Mouse (Mus musculus): ENCODE results near the gene Alox5.
A peak's percentile ranks its signal among the peaks of the same experiment; 100 is the strongest.

Alox5 gene

DNA sequence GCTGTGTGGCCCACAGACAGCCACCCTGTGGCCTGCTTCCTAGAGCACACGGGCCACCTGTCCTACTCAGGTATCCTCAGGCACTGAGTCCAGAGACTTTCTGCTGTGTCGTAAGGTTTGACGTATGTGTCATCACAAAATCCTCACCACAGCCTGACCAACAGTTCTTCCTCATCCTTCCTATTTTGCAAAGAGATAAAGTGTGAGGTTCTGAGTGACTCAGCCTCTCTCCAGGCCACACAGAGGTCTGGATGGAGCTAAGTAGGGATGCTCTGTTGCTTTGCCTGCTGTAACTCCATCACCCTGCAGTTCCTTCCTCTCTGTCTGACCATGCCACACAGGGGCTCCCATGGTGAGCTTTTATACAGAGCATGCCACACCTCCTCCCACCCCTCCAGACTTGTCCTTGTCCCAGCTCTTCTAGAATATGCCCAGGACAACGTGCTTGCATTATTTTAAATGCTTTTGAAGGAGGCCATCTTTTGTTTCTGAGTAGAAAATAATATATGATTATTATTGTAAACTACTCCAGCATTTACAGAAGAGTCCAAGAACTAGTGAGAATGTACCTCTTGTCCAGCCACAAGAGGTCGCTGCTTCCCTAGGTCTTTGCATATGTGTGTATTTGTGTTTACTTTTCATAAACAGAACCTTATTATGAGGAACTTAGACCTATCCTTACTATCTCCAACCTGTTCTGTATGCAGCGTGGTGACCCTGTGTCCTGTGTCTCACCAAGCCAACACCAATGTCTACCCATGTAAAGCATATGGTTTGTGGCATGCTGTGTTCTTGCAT lies 43.3 kb downstream of the Alox5 start:
- peak; percentile 27 for DNase-seq (ENCODE audit: low read depth, low spot score)

DNA sequence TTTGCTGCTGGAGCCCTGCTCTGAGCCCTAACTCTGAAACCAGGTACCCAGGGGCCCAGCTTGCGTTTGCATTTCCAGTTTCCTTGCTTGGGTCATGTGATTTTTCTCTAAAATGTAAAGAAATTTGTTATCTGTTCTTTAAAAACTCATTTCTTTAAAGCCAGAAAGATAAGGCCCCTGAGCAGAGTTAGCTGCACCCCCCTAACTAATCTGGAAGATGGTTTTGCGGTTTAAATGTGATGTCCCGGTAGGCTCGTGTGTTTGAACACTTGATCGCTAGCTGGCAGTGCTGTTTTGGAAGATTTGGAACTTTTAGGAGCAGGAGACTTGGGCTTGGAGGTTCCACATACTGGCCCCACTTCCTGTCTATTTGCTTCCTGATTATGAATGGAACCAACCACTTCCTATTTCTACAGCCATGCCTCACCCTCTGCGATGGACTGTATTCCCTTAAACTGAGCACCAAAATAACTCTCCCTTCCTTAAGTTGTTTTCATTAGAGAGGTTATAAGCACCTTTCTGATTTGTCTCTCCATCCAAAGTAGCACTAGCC lies 44.9 kb downstream of the Alox5 start:
- no peak for DNase-seq (ENCODE audit: low read depth, low spot score)

DNA sequence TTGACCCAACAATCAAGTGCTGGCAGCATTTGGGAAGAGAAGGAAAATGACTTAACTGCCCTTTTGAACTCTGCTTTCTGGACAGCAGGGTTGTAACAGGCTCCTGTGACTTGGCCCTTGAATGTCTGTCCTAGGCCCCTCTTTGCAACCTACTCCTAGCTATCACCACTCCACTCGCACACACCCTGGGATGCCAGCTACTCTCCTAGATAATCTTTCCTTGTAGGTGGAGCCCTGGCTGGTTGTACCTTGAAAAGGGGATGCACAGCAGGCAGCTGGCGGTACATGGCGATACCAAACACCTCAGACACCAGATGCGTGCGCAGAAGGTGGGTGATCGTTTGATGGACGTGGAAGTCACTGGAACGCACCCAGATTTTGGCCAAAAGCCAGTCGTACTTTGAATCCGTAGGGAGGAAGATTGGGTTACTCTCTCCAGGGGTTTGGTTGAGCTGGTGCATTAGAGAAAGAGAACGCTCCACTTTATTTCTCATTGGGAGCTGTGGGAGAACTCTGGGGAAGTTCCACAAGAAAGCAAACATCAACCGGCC lies 45.8 kb downstream of the Alox5 start:
- no peak for DNase-seq (ENCODE audit: low read depth, low spot score)

DNA sequence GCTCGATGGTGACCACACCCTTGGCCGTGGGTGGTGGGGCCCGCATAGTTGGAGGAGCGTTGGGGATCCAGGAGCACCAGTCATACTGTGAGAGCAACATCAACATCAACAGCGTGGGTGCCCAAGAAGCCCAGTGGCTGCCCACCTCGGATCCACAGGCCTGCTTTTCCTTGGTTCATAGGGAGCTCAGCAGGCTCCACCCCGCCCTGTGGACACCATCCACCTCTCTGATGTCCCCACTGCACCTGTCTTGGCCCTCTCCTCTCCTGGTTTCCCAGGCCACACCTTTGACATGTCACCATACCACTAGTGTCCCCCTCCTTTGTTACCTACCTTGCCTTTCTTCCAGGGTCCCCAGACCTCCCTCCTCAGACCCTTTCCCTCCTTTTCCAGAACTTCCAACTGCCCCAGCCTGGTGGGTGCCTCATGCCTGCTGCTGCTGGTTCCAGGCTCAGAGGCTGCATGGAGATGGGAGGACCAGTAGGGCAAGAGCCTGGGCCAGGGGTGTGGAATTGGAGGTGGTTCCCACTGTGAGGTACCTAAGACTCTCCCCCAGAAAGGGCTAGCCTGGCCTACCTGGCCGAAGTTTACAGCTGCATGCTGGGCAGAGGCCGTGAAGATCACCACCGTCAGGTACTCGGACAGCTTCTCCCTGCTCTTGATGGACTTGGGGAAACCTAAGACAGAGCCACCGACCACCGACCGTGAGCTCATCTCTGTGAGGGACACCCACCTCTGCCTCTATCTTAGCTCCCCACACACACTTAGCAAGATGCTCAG lies 48.2 kb downstream of the Alox5 start:
- DNase-seq (ENCODE audit: low read depth, low spot score), result no peak

DNA sequence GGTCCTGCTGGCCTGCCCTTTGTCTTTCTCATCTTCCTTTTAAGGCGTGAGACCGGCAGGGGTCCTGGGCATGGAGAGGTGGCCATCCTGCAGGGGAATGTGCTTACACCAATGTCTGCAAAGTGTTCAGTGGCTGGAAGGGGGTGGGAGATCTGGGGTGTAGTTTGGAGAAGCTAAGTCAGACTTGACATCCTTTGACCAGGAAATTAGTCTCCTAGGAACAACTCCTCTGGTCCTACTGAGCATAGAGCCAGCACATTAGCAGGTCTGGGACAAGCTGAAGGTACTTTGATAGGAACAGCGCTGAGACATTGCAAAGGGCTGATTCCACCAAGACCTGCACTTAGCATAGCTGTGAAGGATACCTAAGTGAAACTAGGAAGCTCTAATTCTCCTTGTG lies 49.3 kb downstream of the Alox5 start:
- no peak for DNase-seq (ENCODE audit: low read depth, low spot score)

DNA sequence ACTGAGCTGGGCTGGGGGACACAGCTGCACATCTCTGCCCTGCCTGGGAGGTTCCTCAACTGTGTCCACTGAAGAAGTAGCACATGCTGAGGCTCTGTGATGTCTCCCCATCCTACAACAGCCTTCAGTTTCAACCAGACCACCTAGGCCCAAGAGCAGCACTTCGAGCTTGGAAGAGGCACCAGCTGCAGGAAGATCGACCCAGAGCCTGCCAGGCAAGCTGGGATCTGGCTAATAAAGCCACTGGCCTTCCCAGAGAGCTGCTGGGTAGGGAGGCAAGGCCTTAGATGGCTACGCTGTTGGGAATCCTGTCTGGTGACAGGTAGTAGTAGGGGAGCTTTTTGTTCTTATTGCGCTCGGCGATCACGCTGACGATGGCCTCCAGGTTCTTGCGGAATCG lies 50.5 kb downstream of the Alox5 start:
- no peak for DNase-seq (ENCODE audit: low read depth, low spot score)

DNA sequence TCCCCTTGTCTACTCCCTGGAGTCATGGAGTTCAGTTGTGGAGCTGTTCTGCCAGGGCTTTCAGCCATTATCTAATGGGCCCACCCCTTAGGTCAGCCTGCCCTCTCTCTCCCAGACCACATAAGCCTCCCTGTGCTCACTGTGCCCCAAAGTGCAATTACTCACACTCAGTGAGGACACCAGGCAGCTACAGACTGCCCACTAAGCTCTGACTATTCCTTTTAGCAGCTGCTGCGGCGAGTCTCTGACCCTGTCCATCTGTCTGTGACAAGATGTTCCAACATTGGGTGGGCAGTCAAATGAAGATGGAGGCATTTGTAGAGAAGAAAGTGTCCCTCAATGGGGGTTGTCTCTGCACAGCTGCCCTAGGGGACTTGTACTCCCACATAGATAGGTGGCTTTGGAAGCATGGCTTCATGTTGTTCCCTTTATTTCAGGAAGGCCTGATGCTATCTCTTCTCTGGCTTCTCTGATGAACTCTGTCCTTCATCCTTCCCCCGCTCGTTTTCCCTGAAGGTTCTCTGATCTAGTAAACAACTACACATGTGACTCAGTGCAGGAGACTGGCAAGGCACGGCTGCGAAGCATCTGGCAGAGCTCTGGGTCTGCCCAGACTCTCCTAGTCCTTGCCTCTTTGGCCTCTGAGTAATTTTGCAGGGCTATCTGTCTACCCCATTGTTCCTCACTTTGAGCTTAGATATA lies 52.9 kb downstream of the Alox5 start:
- no peak for DNase-seq (ENCODE audit: low read depth, low spot score)

DNA sequence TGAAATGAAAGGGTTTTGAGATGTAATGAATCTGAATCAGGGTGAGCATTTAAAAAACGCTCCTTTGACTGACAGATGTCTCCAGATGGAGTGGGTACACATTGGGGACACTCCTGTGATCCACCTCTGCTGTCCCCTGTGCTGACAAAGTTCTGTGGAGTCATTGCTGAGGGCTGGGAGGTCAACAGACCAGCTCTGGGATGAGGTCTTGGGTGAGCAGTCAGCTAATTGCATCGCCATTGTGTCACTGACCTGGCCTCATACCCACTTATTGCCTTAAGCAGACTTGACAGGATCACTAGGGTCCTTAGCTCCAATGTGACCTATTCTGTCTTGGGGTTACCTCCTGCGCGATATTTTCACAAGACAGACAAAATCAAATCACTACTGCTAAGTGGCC lies 53.8 kb downstream of the Alox5 start:
- DNase-seq (ENCODE audit: low read depth, low spot score), result no peak

DNA sequence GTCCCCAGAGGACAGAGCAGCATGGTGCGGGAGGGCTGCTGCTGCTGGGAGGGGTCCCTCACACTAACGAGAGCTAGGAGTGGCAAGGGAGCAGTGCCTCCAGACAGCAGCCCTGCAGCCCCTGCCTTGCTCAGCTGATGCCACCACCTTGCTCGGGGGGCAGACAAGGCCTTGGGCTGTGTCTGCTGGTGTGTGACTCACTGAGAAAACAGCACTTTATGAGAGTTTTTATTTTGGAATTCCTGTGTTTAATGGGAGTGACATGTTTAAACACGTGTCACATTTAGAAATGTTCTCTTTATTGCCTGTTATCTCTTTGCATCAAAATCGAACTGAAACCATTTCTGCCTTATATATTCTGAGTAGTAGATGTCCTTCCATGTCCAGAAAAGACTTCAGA lies 54.3 kb downstream of the Alox5 start:
- DNase-seq (ENCODE audit: low read depth, low spot score), result no peak

DNA sequence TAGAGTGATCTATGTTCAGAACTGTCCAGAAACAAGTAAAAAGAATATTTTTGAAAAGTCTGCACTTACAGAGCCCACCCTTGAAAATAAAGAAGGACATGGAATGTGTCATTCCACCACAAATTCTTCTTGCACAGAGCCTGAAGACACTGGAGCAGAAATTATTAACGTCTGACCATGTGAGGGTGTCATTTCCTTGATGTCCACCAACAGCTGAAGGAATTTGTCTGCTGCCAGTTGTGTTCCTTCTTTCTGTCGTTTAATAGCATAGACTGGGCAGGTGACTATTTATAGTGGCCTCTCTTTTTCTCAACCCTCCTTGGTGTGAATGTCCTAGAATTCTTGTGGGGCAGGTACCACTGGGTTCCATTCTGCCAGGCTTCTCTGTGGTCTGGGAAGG lies 54.8 kb downstream of the Alox5 start:
- no peak for DNase-seq (ENCODE audit: low read depth, low spot score)

DNA sequence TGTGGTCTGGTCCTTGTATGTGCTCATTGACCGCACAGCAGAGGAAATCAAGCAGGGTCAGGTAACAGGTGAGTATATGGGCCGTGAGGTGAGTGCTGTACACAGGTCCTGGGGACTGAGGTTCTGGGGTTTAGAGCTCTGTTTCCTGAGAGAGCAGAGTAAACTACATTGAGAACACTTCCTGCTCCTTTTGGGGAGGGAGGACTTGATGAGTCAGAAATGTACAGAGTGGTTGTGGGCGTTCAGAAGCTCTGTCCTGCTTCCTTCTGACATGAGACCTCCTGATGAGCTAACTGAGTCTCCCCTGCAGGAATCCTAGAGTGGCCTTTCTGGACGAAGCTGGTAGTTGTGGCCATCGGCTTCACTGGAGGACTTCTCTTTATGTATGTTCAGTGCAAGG lies 55.3 kb downstream of the Alox5 start:
- no peak for DNase-seq (ENCODE audit: low read depth, low spot score)

DNA sequence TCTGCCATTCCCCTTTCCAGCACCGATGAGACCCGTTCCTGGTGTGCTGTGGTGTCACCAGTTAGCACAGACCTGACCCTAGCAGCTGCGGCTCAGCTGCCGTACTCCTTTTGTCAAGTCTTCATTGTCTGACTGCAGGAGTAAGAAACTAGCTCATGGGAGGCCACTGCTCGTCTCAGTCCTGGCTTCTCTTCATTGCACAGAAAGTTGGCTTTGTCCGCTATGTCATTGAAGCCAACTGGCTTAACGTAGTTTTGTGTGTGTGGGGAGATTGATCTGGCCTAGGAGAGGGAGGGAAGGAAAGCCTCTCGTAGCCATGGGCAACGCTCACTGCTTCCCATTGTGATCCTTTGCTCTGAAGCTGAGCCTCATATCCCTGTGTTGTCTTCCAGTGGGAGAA lies 55.7 kb downstream of the Alox5 start:
- DNase-seq (ENCODE audit: low read depth, low spot score), result no peak

DNA sequence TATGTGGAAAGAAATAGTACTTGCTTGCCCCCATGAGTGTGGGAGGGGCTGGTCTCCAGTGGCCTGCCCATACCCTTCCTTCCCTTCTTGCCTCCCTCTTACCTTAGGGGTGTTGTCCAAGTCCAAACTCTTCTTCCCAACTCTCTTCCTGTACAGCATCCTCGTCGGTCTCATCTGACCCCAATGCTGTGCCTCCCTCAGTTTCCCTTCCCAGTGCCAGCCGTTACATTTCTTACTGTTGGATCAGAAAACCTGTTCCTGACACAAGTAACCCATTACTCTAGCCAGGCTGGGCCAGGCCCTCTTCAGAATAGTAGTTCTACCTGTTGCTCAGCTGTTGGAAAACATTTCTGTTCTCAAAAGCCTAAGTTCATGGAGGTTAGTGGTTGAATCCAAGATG lies 58.6 kb downstream of the Alox5 start:
- DNase-seq (ENCODE audit: low read depth, low spot score), result no peak

DNA sequence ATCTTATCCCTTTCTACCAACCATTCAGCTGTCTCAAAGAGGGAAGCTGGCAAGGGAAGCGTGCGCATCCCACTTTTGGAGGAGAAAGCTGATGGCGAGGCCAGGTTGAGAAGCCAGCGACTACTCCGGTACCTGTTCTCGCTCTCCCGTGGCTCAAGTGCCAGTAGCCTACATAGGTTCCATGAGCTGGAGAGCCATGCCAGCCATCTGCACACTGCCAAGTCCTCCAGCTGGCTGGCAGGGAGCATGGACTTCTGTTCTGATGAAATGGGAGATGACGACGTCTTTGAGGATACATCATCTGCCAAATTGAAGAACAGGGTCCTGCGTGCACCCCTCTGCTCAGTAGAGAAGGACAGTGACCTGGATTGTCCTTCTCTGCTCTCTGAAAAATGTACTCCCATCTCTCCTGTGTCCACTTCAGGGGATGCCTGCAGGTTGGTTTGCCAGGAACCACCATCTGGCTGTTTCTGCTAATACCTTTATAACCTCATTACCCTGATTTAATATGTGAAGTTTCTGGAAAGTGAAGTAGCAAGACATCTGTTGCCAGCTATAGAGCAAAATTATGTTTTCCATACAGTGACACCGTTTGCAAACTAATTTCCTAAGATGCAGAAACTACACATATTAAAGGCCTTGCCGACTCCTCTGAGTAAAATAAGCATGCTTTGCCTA lies 59.1 kb downstream of the Alox5 start:
- no peak for DNase-seq (ENCODE audit: low read depth, low spot score)

DNA sequence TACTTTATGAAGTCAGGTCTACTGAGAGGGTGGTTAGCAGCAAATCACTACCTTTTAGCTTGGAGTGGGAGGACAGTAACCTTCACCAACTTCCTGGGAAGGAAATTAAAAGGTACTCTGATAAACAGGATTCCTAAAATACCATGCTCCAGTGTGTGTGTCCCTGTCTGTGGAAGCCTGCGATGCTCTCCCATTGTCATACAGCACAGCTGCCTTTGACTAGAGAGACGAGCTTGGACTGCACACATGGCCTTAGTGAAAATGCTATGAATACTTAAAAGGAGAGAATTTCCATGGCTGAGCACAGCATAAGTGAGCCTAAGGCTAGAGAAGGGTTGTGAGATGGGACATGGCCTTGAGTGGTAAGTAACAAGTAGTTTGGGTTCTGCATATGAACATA lies 62.8 kb downstream of the Alox5 start:
- peak; percentile 21 for DNase-seq (ENCODE audit: low read depth, low spot score)

DNA sequence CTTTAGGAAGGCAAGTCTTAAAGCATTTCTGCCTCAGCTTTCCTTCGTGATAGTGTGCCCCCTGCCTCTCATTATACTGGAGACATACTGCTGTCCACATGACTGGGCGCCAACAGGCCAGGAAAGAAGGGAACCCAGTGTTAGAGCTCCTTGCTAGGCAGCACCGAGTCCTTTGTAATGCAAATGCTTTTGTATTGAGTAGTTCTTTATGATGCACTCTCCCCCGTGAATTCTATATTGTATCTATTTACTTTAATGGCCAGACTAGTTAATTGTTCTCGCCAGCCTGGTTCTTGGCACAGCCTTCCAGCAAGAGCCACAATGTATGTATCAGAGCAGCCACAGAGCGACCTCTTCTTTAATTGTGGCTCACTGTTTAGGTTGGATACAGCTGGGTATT lies 63.4 kb downstream of the Alox5 start:
- DNase-seq (ENCODE audit: low read depth, low spot score), result peak; percentile 59

DNA sequence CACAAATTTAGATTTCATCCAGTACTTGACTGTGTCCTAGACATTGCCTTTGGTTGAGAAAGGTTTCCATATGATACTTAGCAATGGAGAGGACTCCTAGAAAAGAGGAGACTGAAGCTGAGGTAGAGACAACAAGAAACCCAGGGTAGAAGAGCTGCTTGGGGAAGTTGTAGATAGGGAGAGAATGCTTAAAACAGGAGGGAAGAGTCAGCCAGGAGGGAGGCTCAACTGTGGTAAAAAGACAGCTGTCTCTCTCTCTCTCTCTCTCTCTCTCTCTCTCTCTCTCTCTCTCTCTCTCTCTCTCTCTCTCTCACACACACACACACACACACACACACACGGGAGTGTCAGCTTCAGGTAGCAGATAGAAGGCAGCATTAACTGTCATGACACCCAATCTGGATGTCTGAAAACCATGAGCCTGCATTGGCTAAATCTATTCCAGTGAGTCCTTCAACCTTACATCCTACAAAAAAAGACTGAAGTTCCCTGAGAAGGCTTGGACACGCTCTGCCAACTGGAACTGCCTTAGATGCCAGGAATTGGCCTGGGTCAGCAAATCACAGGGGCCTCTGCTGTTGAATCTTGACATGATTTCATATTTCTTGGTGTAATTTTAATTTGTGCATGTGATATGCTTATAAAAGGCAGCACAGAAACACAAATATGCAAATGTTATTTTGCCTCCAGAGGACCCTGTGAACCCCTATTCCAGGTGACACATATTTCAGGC lies 65.9 kb downstream of the Alox5 start:
- DNase-seq (ENCODE audit: low read depth, low spot score), result no peak

DNA sequence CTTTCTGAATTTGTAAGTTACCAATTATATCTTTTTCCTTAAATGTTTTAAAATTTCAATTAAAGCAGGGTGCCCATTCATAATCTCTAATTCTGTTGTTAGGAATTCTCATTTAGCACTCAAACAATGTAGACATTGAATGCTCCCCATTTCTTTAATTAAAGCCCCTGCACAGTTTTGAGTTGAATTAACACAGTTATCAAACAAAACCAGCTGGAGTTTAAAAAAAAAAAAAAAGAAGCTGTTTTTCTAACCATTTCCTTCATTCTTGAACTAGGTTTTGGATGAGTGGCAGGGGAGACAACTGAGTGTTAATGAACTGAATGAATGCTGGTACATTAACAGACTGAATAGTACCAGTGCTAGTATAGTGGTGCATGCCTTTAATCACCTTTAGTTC lies 71.5 kb downstream of the Alox5 start:
- no peak for DNase-seq (ENCODE audit: low read depth, low spot score)

DNA sequence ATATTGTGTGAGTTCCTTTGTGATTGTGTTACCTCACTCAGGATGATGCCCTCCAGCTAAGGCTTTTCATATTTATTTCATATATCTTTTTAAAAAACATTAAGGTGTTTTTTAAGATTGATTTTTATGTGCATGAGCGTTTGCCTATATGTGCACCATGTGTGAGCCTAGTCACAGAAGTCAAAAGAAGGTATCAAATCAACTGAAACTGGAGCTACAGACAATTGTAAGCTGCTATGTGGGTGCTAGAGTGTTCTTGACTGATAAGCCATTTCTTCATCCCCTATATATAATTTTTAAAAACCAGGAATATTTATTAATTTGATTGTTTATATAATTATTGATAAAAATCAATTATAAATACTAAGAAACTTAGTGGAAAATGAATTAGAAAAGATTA lies 72.9 kb downstream of the Alox5 start:
- DNase-seq (ENCODE audit: low read depth, low spot score), result no peak

DNA sequence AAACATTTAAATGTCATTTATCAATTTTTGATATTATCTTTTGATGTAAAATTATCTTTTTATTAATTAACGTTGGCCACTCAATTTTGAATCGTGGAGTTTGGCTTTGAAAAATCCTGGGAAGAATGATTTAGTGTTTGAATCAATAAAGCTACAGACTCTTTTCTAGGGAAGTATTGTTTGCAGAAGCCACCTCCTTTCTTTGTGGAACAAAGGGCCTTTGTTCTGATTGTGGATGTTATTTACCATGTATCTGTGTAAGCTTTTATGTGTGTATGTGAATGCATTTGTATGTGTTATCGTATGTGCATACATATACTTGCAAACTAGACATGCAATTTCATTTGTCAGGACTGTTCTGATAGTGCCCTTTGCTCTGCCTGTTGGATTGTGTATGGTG lies 74.5 kb downstream of the Alox5 start:
- no peak for DNase-seq (ENCODE audit: low read depth, low spot score)

DNA sequence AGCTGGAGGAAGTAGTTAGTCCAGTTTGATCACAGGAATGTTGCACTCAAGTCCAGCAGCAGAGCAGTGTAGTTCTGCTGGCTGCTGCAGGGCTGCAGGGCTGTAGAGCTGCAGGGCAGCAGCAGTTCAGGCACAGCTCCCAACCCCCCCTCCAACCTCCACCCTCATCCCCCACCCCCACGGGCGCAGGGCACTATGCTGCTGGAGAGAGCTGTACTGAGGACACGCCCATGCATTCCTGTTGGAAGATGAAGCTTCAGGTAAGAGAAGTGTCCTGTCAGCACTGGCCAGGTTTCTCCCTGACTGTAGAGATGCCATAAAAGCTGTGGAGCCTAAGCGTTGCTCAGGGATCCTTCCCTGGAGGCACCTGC lies 74.9 kb downstream of the Alox5 start:
- peak; percentile 38 for DNase-seq (ENCODE audit: low read depth, low spot score)
